Mouse (Mus musculus) C2C12 (cell line): ENCODE results near the gene Rhod.

ENCODE experiments used
- CEBPB ChIP-seq: IDR thresholded peaks from one replicate; pipeline ENCODE4 v1.6.1; 2011; ENCODE audit warnings: low read depth, mild to moderate bottlenecking, control low read depth, moderate library complexity
- CTCF ChIP-seq: IDR thresholded peaks from one replicate; pipeline ENCODE4 v1.5.1; 2011; ENCODE audit not compliant: control insufficient read depth, insufficient read depth, insufficient read length
- FOSL1 ChIP-seq: IDR thresholded peaks from one replicate; pipeline ENCODE4 v1.8.0; 2011; ENCODE audit warnings: mild to moderate bottlenecking, low read length; ENCODE audit not compliant: poor library complexity, insufficient read depth, severe bottlenecking
- MAX ChIP-seq: IDR thresholded peaks from one replicate; pipeline ENCODE4 v1.6.1; 2011; ENCODE audit warnings: mild to moderate bottlenecking, control low read depth
- USF1 ChIP-seq: IDR thresholded peaks from one replicate; pipeline ENCODE4 v1.6.1; 2011; ENCODE audit warnings: low read depth, mild to moderate bottlenecking, control low read depth, moderate library complexity

GRCm38 (mm10) chr19:4384322-4384721 lies 54.9 kb downstream of the Rhod start:
- no peak for TF ChIP-seq CTCF
- TF ChIP-seq USF1, result no peak
- TF ChIP-seq CEBPB, result no peak
- no peak for TF ChIP-seq MAX
- no peak for TF ChIP-seq FOSL1
